Mouse (Mus musculus): ENCODE data around the gene Ccl28. TPM values are rescaled to one million over a fixed set of nuclear protein-coding genes. Genes with fewer than 3 reads are reported as not detected.

Ccl28 gene
- total RNA-seq, 2 experiments from 2014 or later: 1.9 to 2.1 TPM

- DNase-seq (ENCODE audit: extremely low spot score in 1 of 2, low spot score in 2 of 2): no peak
- intact Hi-C loops (cut with DNase I): no loop called here
Measured at GRCm38 (mm10) chr13:119696496-119696895, 72.9 kb downstream of the Ccl28 start.

- no peak for DNase-seq (ENCODE audit: extremely low spot score in 1 of 2, low spot score in 2 of 2)
- intact Hi-C loops (cut with DNase I): no loop called here
Measured at GRCm38 (mm10) chr13:119698436-119698835, 74.8 kb downstream of the Ccl28 start.

Other genes with a start within 250 kb of the Ccl28 start
- 100 to 1,000 TPM in 1 of 2 experiments, 10 to 100 TPM in 1; 99.4 to 103 TPM for gene Paip1, start 195.2 kb upstream of the Ccl28 start, total RNA-seq (2021)
- gene 4833420G17Rik, start 161.1 kb upstream of the Ccl28 start, total RNA-seq (2021): 10 to 100 TPM; 22.3 to 22.8 TPM
- 10 to 100 TPM; 24.9 to 26.9 TPM for gene Tmem267, start 135.8 kb upstream of the Ccl28 start, total RNA-seq (2021)
- gene 3110070M22Rik, start 135.4 kb upstream of the Ccl28 start, total RNA-seq (2021): 1 to 10 TPM; 3.9 TPM
- 100 to 1,000 TPM; 639 to 688 TPM for gene Hmgcs1, start 66.6 kb downstream of the Ccl28 start, total RNA-seq (2021)
- gene Nim1k, start 132.1 kb downstream of the Ccl28 start, total RNA-seq (2021): 10 to 100 TPM; 15.2 to 16.3 TPM
- 10 to 100 TPM; 41.5 to 44.3 TPM for gene Zfp131, start 167.1 kb downstream of the Ccl28 start, total RNA-seq (2021)
- gene AF067063, start 206.4 kb downstream of the Ccl28 start, total RNA-seq (2021): not detected
- not detected for gene D13Ertd608e, start 212.2 kb downstream of the Ccl28 start, total RNA-seq (2021)

All from left cerebral cortex, postnatal 10 days (tissue).